Mouse (Mus musculus) E14TG2a.4 (cell line): ENCODE results near the gene Nek9.

ENCODE experiments used
- CTCF ChIP-seq: conservative IDR thresholded peaks from 2 replicates; pipeline ENCODE4 v1.5.1; 2014; ENCODE audit warnings: low read length
- NANOG ChIP-seq: IDR thresholded peaks from 2 replicates; pipeline ENCODE4 v1.6.1; 2014; ENCODE audit warnings: borderline replicate concordance, low read length, mixed read lengths
- POU5F1 ChIP-seq: IDR thresholded peaks from 2 replicates; pipeline ENCODE4 v1.6.1; 2014; ENCODE audit warnings: low read length, borderline replicate concordance

DNA sequence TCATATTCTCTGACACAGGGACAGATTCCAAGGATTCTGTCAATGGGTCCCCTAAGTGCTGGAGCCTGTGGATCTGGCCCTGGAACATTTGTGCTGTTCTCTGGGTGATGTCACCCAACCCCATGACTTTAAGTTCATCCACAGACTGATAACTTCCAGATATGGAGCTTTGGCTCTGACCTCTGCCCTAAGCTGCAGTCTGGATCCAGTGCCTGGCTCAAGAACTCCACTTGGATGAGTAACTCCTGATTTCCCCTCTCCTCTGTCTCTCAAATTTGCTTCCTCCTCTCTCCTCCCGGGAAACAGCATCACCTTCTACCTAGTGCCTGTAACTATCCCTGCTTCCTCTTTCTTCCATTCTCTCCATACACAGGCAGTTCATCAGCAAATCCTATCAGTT is 41.1 kb upstream of the Nek9 start:
- TF ChIP-seq CTCF = no peak
- TF ChIP-seq POU5F1 = no peak
- TF ChIP-seq NANOG = no peak
